Mouse (Mus musculus): ENCODE measurements around the gene Esrrg.

Gene Esrrg

DNA sequence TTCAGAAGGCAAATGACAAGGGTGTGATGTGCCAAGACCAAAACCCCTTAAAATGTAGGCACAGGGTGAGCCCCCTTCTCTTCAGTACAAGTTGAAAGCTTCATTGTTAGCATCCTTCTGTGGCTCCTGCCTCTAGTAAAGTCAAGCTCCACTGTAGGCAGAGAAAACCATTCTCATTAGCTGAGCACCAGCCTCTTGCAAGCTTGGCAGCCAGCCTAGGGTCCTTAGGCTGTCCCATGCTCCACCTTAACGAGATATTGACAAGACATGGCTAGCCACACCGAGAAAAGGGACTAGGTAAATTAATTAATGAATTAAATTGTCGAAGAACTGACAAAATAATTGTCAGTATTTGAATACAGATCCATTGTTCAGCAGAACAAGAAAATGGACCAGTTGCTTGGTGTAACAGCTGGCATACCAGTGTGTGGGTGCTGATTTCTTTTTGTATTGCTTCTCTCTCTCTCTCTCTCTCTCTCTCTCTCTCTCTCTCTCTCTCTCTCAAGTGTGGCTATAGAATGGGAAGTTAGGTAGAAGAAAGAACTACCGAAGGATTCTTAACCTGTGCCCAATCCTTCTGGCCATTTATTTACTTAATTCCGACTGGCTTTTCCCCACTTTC is 311.7 kb downstream of the Esrrg start:
- DNase-seq: no peak

GRCm38 (mm10) chr1:187931146-187931545 is 322.6 kb downstream of the Esrrg start:
- DNase-seq: no peak

DNA sequence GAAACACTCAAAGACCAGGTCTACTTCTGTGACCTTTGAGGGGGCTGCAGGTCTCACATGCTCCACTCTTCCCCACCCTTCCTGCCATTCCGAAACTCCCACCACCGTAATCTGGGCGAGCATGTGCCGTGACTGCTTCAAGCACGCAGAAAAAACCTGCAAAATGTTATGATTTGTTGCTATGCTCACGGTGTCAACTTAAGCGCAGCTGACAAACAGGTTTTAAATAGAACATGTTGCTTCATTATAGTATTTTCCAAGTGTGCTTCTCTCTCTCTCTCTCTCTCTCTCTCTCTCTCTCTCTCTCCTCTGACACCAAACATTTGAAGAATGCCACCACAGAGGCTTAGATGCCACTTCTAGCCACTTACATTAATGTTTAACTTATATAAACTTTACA is 330.1 kb downstream of the Esrrg start:
- no peak for DNase-seq

DNA sequence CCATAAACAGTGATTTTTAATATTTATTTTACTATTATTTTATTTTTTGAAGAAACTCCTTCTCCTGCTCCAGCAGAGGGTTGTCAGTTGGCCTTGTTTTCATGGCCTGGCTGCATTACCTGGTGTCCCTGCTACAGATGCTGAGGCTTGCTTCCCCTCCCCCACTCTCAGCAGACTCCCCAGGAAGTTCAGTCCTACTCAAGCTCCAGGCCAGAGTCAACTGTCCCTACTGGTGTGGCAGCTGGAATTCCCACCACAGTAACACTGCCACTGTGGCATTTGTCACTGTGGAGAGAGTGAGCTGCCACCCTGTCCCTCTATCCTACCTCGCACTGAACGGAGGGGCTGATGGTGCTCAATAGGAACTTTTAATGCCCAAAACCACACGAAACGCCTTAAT is 330.5 kb downstream of the Esrrg start:
- no peak for DNase-seq

GRCm38 (mm10) chr1:187951506-187951905 is 342.9 kb downstream of the Esrrg start:
- no peak for DNase-seq

DNA sequence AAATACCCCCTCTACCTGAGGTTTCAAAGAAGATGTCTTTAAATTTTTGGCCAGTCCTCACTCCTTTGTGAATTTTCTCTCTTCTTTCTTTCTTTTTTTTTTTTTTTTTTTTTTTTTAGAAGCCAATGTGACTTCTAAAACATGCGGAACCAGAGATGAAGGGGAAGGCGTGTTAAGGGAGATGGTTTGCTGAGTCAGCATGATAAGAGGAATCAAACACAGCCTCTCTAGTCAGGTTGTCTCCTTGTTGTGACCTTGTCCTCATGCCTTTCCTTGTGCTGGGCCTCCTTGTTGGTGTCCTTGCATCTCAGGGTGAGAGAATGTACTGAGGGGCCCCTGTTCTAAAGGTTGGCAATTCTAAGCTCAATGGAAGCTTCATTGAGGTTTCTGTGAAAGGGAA is 348.1 kb downstream of the Esrrg start:
- DNase-seq: no peak

DNA sequence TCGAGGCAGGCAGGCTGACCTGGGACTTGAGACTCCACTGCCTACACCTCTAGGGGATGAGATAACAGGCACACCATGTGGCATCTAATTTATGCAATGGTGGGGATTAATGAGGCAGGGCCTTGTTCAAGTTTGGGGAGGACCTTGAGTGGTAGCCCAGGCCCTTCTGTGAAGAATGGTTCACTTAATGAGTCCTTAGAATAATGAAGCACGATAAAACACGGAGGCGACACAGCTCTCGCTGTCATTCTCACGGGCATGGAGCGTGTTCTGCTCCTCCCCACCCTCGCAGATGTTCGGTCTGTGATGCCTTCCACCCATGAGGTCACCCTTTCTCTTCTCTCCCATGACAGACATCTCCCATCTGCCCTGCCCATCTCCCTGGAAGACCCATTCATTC is 350.6 kb downstream of the Esrrg start:
- no peak for DNase-seq

DNA sequence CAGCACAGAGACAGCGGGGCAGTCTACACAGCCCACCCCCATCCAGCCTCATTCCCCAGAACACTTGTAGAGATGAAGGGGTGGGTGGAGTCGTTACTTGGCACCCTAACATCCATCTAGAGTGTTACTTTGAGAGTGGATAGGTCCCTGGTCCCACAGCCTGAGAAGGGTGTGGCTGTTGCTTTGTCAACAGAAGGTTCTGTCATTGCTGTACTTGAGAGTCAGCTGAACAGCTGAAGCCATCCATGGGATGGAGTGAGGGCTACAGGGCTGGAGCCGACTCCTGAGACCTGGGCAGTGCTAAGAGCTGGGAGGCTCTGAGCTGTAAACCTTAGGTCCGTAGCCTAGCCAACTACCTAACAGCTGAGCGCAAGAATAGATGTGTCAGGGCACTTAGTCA is 352.9 kb downstream of the Esrrg start:
- DNase-seq: no peak

GRCm38 (mm10) chr1:187964829-187965760 is 356.5 kb downstream of the Esrrg start:
- no peak for DNase-seq

DNA sequence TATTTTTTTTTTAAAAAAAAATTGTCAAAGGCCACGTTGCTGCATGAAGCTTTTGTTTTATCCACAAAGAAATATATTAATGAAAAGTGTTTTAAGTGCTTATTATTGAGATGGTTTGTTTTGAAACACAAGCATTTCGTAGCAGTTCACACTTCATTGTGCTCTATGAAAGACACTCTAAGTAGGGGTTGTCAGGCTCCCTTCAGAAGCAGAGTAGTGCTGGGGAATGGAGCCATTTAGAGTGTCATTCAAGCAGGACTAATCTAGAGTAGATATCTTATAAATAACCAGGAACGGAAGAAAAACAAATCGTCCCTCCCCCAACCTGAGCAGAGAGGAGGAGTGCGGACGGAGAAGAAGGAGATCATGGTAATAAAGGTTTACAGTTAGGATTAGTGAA is 357.3 kb downstream of the Esrrg start:
- DNase-seq: no peak

GRCm38 (mm10) chr1:187968379-187968778 is 359.8 kb downstream of the Esrrg start:
- DNase-seq: no peak

GRCm38 (mm10) chr1:187969491-187969890 is 360.9 kb downstream of the Esrrg start:
- DNase-seq: peak; percentile 14 to 16

- peak; percentile 31 to 36 for DNase-seq
These were observed 365.8 kb downstream of the Esrrg start for GRCm38 (mm10) chr1:187974396-187974795.

DNA sequence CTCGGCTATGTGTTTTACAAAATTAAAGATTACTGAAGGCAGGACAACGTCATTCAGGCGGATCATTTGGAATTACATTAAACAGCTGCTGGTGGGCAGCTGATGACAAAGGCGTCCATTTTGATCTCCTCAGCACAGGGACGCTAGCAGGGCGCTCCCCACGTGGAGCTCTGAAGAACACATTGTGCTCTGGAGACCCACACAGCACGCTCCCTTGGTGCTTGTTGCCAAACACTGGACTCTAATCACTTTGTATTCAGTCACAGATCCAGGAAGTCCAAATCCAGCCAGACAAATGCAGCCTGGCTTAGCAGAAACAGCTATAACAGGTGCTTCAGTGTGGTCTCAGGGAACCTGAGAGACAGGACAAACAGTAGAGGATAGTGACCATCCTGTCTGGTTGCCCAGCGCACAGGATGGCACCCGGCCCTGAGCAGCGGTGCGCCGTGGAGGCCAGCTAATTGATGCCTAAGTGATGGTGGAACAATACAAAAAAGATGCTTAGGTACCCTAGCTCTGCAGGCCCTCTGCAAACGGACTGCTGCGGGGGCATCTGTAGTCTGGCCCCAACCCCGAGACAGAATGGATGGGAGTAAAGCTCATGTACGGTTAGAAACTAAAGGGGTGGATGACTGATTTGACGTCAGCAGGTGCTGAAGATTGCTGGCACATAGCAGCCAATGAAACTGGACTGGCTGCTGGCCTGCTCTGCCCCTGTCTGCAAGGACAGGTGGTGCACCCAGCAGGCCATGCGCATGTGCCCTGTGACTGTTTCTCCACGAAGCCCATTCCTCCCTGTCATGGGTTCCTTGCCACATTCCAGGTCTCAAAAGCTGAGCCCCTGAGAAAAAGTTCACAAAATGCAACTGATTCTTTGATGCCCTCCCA is 367.1 kb downstream of the Esrrg start:
- peak; percentile 32 to 49 for DNase-seq

DNA sequence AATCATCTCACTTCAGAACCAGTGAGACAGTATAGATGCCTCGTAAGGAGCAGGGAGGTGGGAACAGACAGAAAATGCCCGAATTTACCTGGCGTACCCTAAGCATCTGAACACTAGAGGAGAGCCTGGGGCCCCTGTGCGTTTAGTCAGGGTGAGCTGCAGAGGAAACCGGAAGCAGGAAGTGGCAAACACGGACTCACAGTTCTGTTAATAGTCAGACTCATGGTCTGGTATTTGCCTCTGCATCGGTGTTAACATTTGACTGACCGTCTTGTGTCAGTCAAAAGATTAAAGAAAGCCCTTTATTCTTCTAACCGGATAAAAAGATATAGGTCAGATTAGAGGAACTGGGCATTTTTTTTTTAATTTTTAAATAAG is 367.8 kb downstream of the Esrrg start:
- DNase-seq: no peak

DNA sequence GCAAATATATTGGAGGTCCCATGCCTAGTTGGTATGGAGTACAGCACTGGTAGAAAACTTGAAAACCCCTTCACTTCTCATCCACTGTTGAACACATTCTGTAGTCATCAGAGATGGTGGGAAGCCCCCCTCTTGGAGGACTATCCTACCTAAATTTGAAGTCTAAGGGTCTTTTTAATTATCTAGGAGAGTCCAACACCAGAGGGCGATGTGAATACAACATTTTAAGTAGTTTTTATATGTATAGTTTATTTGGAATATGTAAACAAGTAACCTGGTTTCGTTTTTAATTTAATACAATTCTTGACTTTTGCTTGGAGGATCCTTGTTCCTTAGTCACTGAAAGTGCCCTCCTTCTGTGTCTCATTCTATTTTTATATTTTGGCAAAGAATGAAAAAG is 372.4 kb downstream of the Esrrg start:
- no peak for DNase-seq

DNA sequence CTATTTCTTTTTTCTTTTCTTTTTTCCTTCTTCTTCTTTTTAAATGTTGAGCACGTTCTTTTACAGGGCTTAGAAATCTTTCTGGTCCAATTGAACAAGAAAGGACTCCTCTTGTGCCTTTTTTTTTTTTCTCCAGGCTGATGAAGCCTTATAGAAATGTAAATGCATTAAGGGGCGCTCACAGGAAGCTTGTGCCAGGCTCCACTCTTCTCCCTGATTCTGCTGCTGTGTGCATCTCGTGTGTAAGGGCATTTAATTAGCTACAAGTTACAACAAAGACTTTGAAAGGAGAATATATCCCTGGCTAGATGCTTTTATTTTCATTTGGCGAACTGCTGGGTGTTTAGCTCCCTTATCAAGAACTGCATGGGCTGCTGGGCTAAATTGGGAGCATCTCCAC is 374.6 kb downstream of the Esrrg start:
- no peak for DNase-seq

GRCm38 (mm10) chr1:187990161-187990560 is 381.6 kb downstream of the Esrrg start:
- DNase-seq: no peak

- DNase-seq: peak; percentile 72 to 79
These were observed 389.2 kb downstream of the Esrrg start for GRCm38 (mm10) chr1:187997584-187998338.

DNA sequence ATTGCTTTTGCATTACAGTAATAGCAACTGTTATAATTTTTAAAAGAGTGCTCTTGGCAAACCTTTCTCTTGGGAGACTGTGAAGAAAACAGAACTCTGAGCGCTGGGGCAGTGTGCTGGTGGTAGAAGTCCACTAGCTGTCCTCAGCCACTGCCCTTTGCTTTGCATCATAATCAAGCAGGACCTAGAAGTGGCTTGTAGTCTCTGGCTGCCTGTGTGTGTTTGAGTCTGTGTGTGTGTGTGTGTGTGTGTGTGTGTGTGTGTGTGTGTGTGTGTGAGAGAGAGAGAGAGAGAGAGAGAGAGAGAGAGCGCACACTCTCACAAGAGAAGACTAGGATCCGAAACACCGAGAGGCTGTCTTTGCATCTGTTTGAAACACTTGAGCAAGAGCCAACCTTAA is 390.5 kb downstream of the Esrrg start:
- no peak for DNase-seq

- DNase-seq: no peak
These were observed 391.6 kb downstream of the Esrrg start for GRCm38 (mm10) chr1:188000189-188000588.

DNA sequence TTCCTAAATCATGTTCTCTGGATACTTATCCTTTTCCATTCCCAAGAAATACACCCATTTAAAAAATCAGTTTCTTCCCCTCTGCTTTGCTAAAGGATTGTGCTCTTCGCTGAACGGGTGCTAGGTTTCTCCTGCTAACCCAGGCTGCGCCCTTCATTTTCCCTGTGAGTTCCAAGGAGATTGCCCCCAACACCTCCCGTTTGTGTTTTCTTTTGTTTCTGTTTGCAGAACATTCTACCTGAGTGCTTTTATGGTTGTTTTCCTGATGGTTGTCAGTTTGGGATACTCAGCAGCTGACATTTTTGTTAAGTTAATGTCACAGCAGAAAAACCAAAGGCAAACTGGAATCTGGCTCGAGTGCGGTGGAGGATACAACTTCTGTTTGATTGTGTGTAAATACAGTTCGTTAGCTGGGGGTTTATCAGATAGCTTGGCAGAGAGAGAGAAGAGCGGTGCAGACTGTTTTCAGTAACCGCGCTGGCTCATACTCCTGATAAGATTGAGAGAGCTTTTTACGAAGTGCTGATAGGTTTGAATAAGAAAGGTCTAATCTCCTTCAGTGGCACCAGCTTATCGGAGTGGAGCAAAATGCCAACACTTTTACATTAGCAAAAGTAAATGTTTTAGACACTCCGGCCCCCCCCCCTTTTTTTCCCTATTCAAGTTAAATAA is 398.4 kb downstream of the Esrrg start:
- DNase-seq: no peak
